Mouse (Mus musculus): ENCODE data around the gene Gzmc. TPM values are rescaled to one million over a fixed set of nuclear protein-coding genes. Genes with fewer than 3 reads are reported as not detected.
A peak's percentile ranks its signal among the peaks of the same experiment; 100 is the strongest.

Gene Gzmc
- polyA plus RNA-seq, 1 experiment: not detected

DNA sequence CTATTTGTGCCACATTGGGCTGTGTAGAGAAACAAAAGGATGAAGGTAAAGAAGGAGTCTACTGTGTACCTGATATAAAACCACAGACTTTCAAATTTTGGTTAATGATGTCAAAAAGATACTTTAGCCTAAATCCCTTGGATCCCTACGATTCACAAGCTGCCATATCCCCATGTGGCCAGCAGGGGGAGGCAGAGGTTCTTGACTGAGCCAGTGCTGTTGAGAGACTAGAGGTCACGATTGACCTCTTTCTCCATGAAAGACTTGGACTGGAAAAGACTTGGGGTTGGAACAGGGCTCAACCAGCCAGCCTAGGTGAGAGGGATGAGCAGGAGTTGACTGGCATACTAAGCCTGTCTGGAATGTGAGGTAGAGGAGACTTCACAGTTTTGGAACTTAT lies 30.5 kb downstream of the Gzmc start:
- H3K27ac ChIP-seq (ENCODE audit: insufficient read depth, low read length): no peak overlapping the region
- peak; percentile 92 for TF ChIP-seq CTCF (IDR thresholded peaks at IDR 0.05; ENCODE audit: extremely low read depth, insufficient read depth, low read length)
- TF ChIP-seq POLR2A (IDR thresholded peaks at IDR 0.05; ENCODE audit: extremely low read depth, insufficient read depth, low read length): no peak
- H3K4me1 ChIP-seq (ENCODE audit: control insufficient read depth, insufficient read depth, low read length): no peaks in the 10 kb centered on the region
- H3K4me3 ChIP-seq (ENCODE audit: insufficient read depth, low read length): no peak overlapping the region

- TF ChIP-seq POLR2A (IDR thresholded peaks at IDR 0.05; ENCODE audit: extremely low read depth, insufficient read depth, low read length) (no peak), CTCF (IDR thresholded peaks at IDR 0.05; ENCODE audit: extremely low read depth, insufficient read depth, low read length) (no peak)
- H3K4me1 ChIP-seq (ENCODE audit: control insufficient read depth, insufficient read depth, low read length): no peaks in the 10 kb centered on the region
- H3K27ac ChIP-seq (ENCODE audit: insufficient read depth, low read length): no peak overlapping the region
- H3K4me3 ChIP-seq (ENCODE audit: insufficient read depth, low read length): no peak overlapping the region
These were observed 47.5 kb downstream of the Gzmc start for GRCm38 (mm10) chr14:56186946-56187345.

DNA sequence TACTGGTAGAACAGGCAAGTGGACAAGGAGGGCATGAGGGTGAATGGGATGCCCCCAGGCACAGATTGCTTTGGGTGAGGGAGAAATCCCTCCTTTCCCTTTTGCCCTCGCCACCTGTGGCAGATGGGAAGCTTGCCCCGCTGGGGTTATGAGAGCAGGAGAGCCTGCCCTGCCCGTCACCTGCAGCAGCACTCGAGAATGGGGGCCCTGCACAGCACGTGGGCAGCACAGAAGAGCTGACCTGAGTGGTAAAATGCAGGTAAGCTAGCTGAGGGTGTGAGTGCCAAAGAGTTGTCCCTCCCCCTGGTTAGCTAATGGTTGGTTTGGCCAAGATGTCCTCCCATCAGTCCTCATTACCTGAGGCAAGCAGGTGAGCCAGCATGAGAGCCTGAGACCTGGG lies 47.9 kb downstream of the Gzmc start:
- H3K4me1 ChIP-seq (ENCODE audit: control insufficient read depth, insufficient read depth, low read length): no peaks in the 10 kb centered on the region
- no peak overlapping the region for H3K4me3 ChIP-seq (ENCODE audit: insufficient read depth, low read length)
- no peak overlapping the region for H3K27ac ChIP-seq (ENCODE audit: insufficient read depth, low read length)
- no peak for TF ChIP-seq POLR2A (IDR thresholded peaks at IDR 0.05; ENCODE audit: extremely low read depth, insufficient read depth, low read length)

Other genes with a start within 250 kb of the Gzmc start
- not detected in 2 replicates for gene Mcpt1, start 216.7 kb downstream of the Gzmc start, polyA plus RNA-seq (2012; rRNA removed)
- not detected in 2 replicates for gene Mcpt9, start 204.2 kb downstream of the Gzmc start, polyA plus RNA-seq (2012; rRNA removed)
- not detected in 2 replicates for gene Mcpt2, start 192.6 kb downstream of the Gzmc start, polyA plus RNA-seq (2012; rRNA removed)
- gene Mcpt4, start 172.3 kb downstream of the Gzmc start, polyA plus RNA-seq (2012; rRNA removed): 0.47 TPM in 1 of 2 replicates, not detected in the other
- not detected in 2 replicates for gene Mcpt8, start 149.4 kb downstream of the Gzmc start, polyA plus RNA-seq (2012; rRNA removed)
- gene Ctsg, start 132.1 kb downstream of the Gzmc start, polyA plus RNA-seq (2012; rRNA removed): not detected in 2 replicates
- not detected in 2 replicates for gene Gzme, start 114.0 kb downstream of the Gzmc start, polyA plus RNA-seq (2012; rRNA removed)
- gene Gzmd, start 102.0 kb downstream of the Gzmc start, polyA plus RNA-seq (2012; rRNA removed): not detected in 2 replicates
- gene Gzmg, start 75.1 kb downstream of the Gzmc start, polyA plus RNA-seq (2012; rRNA removed): not detected in 2 replicates
- gene Gzmn, start 60.1 kb downstream of the Gzmc start, polyA plus RNA-seq (2012; rRNA removed): not detected in 2 replicates
- gene Gzmf, start 23.2 kb downstream of the Gzmc start, polyA plus RNA-seq (2012; rRNA removed): not detected in 2 replicates
- gene Gzmb, start 27.6 kb upstream of the Gzmc start, polyA plus RNA-seq (2012; rRNA removed): 0.13 TPM in 1 of 2 replicates, not detected in the other
- gene Atp12a, start 130.4 kb upstream of the Gzmc start, polyA plus RNA-seq (2012; rRNA removed): 0.08 and 0.13 TPM in 2 replicates
- 0.47 and 0.75 TPM in 2 replicates for gene Rnf17, start 167.9 kb upstream of the Gzmc start, polyA plus RNA-seq (2012; rRNA removed)

Measured in cortical plate, adult 2 months (tissue).